Mouse (Mus musculus): ENCODE measurements at regions not wholly inside any gene's neighbourhood (a gene's known extent, or its start where the extent isn't known, plus 50 kb on each side); places are given as distances from the start of the nearest gene placed in this dataset.

DNA sequence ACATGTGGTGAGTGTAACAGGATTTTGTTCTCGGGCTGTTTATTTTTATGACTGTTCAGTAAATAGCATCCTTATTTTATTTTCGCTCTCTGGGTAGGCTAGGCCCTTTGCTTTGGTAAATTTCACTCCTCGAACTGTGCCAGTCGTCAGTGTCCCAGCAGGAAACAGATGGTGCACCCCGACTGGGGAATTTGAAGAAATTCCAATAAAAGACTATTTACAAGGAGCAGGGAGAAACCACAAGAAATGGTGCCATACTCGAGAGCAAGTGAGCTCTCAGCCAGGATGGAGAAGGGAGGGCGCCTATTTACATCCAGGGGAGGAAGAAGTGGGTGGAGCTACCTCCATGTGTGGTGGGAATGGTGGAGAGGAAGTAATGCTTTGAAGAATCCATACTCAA, 213.0 kb downstream of the Zfp326 start:
- H3K36me3 ChIP-seq (ENCODE audit: insufficient read depth, low read length), result no peaks in the 10 kb centered on the region
- TF ChIP-seq POU5F1 (IDR thresholded peaks at IDR 0.05; ENCODE audit: borderline replicate concordance, low read length) (no peak), CTCF (conservative IDR thresholded peaks at IDR 0.05; ENCODE audit: low read length) (no peak), NANOG (IDR thresholded peaks at IDR 0.05; ENCODE audit: borderline replicate concordance, low read length) (no peak)
- H3K4me3 ChIP-seq (replicated peaks; ENCODE audit: low read length), result no peak overlapping the region
- H3K4me1 ChIP-seq (replicated peaks; ENCODE audit: low read depth, low read length), result no peaks in the 10 kb centered on the region
- no peaks in the 10 kb centered on the region for H3K27me3 ChIP-seq (ENCODE audit: insufficient read depth, low read length)
- H3K9me3 ChIP-seq (ENCODE audit: low read length), result peaks cover 7% of the 10 kb centered on the region; the same call in 1 of the 2 replicates

DNA sequence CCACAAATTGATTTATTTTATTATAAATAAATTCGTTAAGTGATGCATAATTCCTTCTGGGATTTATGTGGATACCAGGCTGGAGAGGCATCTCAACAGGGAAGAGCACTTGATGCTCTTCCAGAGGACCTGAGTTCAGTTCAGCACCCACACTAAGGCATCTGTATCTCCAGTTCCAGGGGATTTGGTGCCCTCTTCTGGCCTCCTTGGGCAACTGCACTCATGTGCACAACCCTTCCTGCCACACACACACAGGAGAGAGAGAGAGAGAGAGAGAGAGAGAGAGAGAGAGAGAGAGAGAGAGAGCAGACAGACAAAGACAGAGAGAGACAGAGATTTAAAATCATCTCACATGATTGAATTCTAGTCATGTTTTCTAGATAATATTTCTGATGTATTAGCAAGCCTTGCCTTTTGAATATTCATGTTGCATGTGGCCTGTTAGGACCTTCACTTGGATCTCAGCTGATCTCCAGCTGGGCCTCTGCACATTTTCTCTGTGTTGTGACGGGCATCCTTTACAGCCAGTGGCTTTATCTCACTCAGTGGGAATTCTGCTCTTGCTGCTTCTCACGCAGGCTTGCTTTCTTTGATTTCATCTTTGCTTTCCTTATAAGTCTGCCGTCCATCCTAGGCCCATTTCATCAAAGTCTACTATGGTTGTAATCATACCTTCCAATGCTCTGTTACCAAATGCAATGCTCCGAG, 212.3 kb downstream of the Zfp326 start:
- TF ChIP-seq POU5F1 (IDR thresholded peaks at IDR 0.05; ENCODE audit: borderline replicate concordance, low read length) (no peak), CTCF (conservative IDR thresholded peaks at IDR 0.05; ENCODE audit: low read length) (peak; percentile 55), NANOG (IDR thresholded peaks at IDR 0.05; ENCODE audit: borderline replicate concordance, low read length) (no peak)
- no peak overlapping the region for H3K4me3 ChIP-seq (replicated peaks; ENCODE audit: low read length)
- H3K36me3 ChIP-seq (ENCODE audit: insufficient read depth, low read length), result no peaks in the 10 kb centered on the region
- H3K9me3 ChIP-seq (ENCODE audit: low read length), result peaks cover 7% of the 10 kb centered on the region; the same call in 1 of the 2 replicates
- H3K27me3 ChIP-seq (ENCODE audit: insufficient read depth, low read length), result no peaks in the 10 kb centered on the region
- peaks cover 6% of the 10 kb centered on the region for H3K4me1 ChIP-seq (replicated peaks; ENCODE audit: low read depth, low read length)

DNA sequence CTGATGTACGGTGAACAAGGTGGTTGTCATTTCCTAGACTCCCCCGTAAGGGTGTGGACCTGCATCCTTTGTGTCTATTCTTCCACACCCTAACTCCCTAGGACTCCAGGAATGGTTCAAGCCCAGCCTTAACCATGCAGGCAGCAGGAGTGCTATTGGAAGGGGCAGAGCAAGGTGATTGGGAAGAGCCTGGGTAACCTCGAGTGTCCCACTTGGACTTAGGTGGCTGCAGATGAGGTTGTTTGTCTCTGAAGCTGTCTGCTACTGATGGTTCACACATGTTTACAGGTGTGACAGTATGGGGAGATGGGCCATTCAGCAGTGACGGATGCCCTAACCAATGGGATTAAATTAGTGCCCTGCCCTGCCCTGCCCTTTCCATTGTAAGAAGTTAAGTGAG, 207.4 kb downstream of the Zfp326 start:
- TF ChIP-seq POU5F1 (IDR thresholded peaks at IDR 0.05; ENCODE audit: borderline replicate concordance, low read length), result no peak
- no peak for TF ChIP-seq NANOG (IDR thresholded peaks at IDR 0.05; ENCODE audit: borderline replicate concordance, low read length)
- TF ChIP-seq CTCF (conservative IDR thresholded peaks at IDR 0.05; ENCODE audit: low read length), result no peak
- no peak overlapping the region for H3K4me3 ChIP-seq (replicated peaks; ENCODE audit: low read length)
- 0 out of 2 replicates have a peak, but pooled peaks cover 2% of the 10 kb centered on the region for H3K27me3 ChIP-seq (ENCODE audit: insufficient read depth, low read length)
- no peaks in the 10 kb centered on the region for H3K36me3 ChIP-seq (ENCODE audit: insufficient read depth, low read length)
- H3K4me1 ChIP-seq (replicated peaks; ENCODE audit: low read depth, low read length), result peaks cover 26% of the 10 kb centered on the region
- peaks cover 21% of the 10 kb centered on the region for H3K9me3 ChIP-seq (ENCODE audit: low read length)

DNA sequence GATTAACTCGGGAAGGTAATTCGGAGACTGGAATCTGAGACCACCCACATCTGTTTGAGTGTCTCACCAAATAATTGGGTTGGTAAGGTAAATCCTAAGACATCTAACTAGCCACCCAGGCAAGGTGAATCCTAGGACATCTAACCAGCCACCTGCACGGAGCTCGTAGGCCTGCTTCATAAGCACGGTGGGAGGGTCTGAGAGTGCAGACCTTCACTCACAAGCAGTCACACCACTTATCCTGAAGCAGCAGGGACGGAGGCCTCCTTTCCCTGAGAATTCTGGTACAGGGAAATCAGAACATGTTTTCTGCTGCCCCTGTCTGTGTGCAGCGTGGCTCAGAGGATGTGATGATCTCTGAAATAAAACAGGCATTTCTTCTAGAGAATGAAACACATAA, 206.5 kb downstream of the Zfp326 start:
- peaks cover 30% of the 10 kb centered on the region for H3K4me1 ChIP-seq (replicated peaks; ENCODE audit: low read depth, low read length)

DNA sequence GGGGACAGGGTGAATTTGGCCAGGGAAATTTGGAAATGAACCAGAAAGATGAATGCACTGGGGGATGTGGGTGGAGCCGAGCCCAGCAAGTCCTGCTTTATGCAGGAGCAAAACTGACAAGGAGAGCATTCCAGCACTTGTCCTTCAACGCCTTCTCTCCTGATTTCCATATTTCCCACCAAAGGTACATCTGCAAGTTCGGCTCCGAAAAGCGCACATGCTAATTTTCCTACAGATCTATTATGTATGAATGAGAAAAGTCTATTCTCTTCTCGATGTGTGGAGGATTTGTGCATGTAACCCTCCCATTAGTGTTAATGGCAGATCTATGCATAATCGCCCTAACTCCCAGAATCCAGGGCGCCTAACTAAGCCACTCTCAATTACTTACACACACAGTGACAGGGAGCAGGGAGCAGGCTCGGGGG, 190.8 kb downstream of the Zfp326 start:
- Histone ChIP-seq H3K36me3 (ENCODE audit: insufficient read depth, low read length) (no peaks in the 10 kb centered on the region), H3K4me3 (replicated peaks; ENCODE audit: low read length) (no peak overlapping the region), H3K4me1 (replicated peaks; ENCODE audit: low read depth, low read length) (peaks cover 8% of the 10 kb centered on the region), H3K27me3 (ENCODE audit: insufficient read depth, low read length) (no peaks in the 10 kb centered on the region), H3K9me3 (ENCODE audit: low read length) (peaks cover 13% of the 10 kb centered on the region)
- no peak for TF ChIP-seq POU5F1 (IDR thresholded peaks at IDR 0.05; ENCODE audit: borderline replicate concordance, low read length)

More for the DNA sequence above, 206.5 kb downstream of the Zfp326 start:
- Histone ChIP-seq H3K27me3 (ENCODE audit: insufficient read depth, low read length) (0 out of 2 replicates have a peak, but pooled peaks cover 2% of the 10 kb centered on the region), H3K4me3 (replicated peaks; ENCODE audit: low read length) (no peak overlapping the region), H3K9me3 (ENCODE audit: low read length) (peaks cover 21% of the 10 kb centered on the region), H3K36me3 (ENCODE audit: insufficient read depth, low read length) (no peaks in the 10 kb centered on the region)
- TF ChIP-seq CTCF (conservative IDR thresholded peaks at IDR 0.05; ENCODE audit: low read length) (no peak), NANOG (IDR thresholded peaks at IDR 0.05; ENCODE audit: borderline replicate concordance, low read length) (0 out of 2 replicates have a peak, but pooled peaks have one; percentile 6), POU5F1 (IDR thresholded peaks at IDR 0.05; ENCODE audit: borderline replicate concordance, low read length) (no peak)

DNA sequence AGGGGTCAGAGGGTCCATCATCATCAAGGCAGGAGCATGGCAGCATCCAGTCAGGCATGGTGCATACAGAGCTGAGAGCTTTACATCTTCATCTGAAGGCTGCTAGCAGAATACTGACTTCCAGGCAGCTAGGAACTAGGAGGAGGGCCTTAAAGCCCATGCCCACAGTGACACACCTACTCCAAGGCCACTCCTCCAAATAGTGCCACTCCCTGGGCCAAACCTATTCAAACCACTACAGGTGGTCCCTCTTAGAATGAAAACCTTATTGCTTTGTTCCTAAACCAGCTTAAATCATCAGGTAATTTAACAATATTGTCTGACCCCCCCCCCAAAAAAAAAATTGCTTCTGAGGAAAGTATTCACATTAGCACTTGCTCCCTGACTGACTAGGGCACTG, 190.3 kb downstream of the Zfp326 start:
- no peaks in the 10 kb centered on the region for H3K27me3 ChIP-seq (ENCODE audit: insufficient read depth, low read length)
- peaks cover 13% of the 10 kb centered on the region for H3K9me3 ChIP-seq (ENCODE audit: low read length)
- TF ChIP-seq POU5F1 (IDR thresholded peaks at IDR 0.05; ENCODE audit: borderline replicate concordance, low read length) (no peak), CTCF (conservative IDR thresholded peaks at IDR 0.05; ENCODE audit: low read length) (no peak), NANOG (IDR thresholded peaks at IDR 0.05; ENCODE audit: borderline replicate concordance, low read length) (no peak)
- no peak overlapping the region for H3K4me3 ChIP-seq (replicated peaks; ENCODE audit: low read length)
- no peaks in the 10 kb centered on the region for H3K36me3 ChIP-seq (ENCODE audit: insufficient read depth, low read length)
- H3K4me1 ChIP-seq (replicated peaks; ENCODE audit: low read depth, low read length), result peaks cover 8% of the 10 kb centered on the region

DNA sequence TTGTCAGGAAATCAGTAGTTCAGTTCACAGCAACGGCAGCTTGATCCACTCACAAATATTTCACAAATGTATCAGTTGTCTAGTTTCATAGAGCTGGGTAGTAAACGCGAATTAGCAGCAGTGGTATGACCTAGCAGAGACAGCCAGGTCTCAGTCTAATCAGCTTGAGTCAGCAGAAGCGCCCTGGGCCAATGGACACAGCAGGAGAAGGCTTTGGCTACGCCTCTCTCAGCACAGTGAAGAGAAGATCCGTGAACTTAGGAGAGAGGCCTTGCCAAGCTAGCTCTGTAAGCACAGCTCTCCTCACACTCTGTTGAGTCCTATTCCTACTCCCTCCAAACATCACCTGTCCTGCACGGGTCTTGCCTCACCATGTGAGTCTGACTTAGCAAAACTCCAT, 188.0 kb downstream of the Zfp326 start:
- TF ChIP-seq NANOG (IDR thresholded peaks at IDR 0.05; ENCODE audit: borderline replicate concordance, low read length), result no peak
- TF ChIP-seq POU5F1 (IDR thresholded peaks at IDR 0.05; ENCODE audit: borderline replicate concordance, low read length), result no peak
- no peak for TF ChIP-seq CTCF (conservative IDR thresholded peaks at IDR 0.05; ENCODE audit: low read length)
- Histone ChIP-seq H3K36me3 (ENCODE audit: insufficient read depth, low read length) (no peaks in the 10 kb centered on the region), H3K9me3 (ENCODE audit: low read length) (peaks cover 13% of the 10 kb centered on the region), H3K4me3 (replicated peaks; ENCODE audit: low read length) (no peak overlapping the region), H3K4me1 (replicated peaks; ENCODE audit: low read depth, low read length) (peaks cover 8% of the 10 kb centered on the region), H3K27me3 (ENCODE audit: insufficient read depth, low read length) (no peaks in the 10 kb centered on the region)

DNA sequence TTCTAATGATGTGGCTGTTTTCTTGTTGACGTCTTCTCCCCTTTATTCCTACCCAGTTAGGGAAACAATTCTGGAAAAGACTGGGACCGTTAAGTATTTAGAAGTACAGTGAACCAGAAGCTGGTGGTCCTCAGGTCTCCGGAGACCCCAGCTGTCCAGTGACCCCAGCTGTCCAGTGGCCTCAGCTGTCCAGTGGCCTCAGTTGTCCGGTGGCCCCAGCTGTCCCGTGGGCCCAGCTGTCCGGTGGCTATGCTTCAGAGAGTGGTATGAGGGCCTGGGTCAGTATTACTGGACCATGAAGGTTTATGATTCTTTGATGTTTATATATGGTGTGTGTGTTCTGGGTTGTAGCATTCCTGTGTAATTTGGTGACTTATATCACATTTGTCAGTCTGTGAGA, 186.6 kb downstream of the Zfp326 start:
- peaks cover 8% of the 10 kb centered on the region for H3K4me1 ChIP-seq (replicated peaks; ENCODE audit: low read depth, low read length)
- no peaks in the 10 kb centered on the region for H3K36me3 ChIP-seq (ENCODE audit: insufficient read depth, low read length)
- no peak overlapping the region for H3K4me3 ChIP-seq (replicated peaks; ENCODE audit: low read length)
- no peaks in the 10 kb centered on the region for H3K27me3 ChIP-seq (ENCODE audit: insufficient read depth, low read length)
- no peak for TF ChIP-seq POU5F1 (IDR thresholded peaks at IDR 0.05; ENCODE audit: borderline replicate concordance, low read length)
- no peak for TF ChIP-seq CTCF (conservative IDR thresholded peaks at IDR 0.05; ENCODE audit: low read length)
- TF ChIP-seq NANOG (IDR thresholded peaks at IDR 0.05; ENCODE audit: borderline replicate concordance, low read length), result no peak
- H3K9me3 ChIP-seq (ENCODE audit: low read length), result peaks cover 13% of the 10 kb centered on the region

DNA sequence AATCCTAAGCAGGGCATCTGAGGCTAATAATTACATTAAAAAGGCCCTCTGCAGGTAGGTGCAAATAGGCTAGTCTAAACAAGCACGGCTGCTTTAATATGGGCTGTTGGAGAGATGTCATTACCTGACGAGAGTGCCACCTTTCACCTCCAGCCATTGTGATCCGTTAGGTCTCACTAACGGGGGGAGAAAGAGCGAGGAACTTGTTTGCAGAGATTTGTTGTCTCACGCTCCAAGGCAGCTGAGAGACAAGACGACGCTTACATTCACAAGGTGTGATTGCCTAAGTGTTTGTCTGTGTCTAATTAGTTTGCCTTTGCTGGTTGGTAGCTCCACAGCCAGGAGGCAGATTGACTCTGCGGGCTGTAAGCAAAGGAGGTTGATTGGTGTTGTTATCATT, 180.3 kb downstream of the Zfp326 start:
- Histone ChIP-seq H3K27me3 (ENCODE audit: insufficient read depth, low read length) (no peaks in the 10 kb centered on the region), H3K4me3 (replicated peaks; ENCODE audit: low read length) (no peak overlapping the region), H3K4me1 (replicated peaks; ENCODE audit: low read depth, low read length) (no peaks in the 10 kb centered on the region), H3K36me3 (ENCODE audit: insufficient read depth, low read length) (no peaks in the 10 kb centered on the region), H3K9me3 (ENCODE audit: low read length) (no peaks in the 10 kb centered on the region)
- TF ChIP-seq NANOG (IDR thresholded peaks at IDR 0.05; ENCODE audit: borderline replicate concordance, low read length) (no peak), CTCF (conservative IDR thresholded peaks at IDR 0.05; ENCODE audit: low read length) (no peak), POU5F1 (IDR thresholded peaks at IDR 0.05; ENCODE audit: borderline replicate concordance, low read length) (no peak)
